Mouse (Mus musculus) layer of hippocampus, adult 9-11 months (tissue): Measurements from ENCODE around the gene Ubb.
"Not testable (repeated sequence)": the region's sequence is repeated elsewhere in the genome, so short reads cannot be mapped to it uniquely, and the experiment has no call there.

Source experiments
- DNase-seq: peaks from one replicate; pipeline ENCODE4 v3.0.0; 2022

The Ubb gene

GRCm38 (mm10) chr11:62550727-62551225 is at the start of gene Ubb:
TSS of gene Ubb (plus strand) at chr11:62551171.
- DNase-seq: peak; percentile 100

GRCm38 (mm10) chr11:62507683-62508082 is 43.3 kb upstream of the Ubb start:
- DNase-seq: no peak

- not testable (repeated sequence) for DNase-seq
Observed at GRCm38 (mm10) chr11:62508365-62508764, 42.6 kb upstream of the Ubb start.

- not testable (repeated sequence) for DNase-seq
Observed at GRCm38 (mm10) chr11:62508816-62509215, 42.2 kb upstream of the Ubb start.

GRCm38 (mm10) chr11:62509571-62509970 is 41.4 kb upstream of the Ubb start:
- no peak for DNase-seq

GRCm38 (mm10) chr11:62510956-62511355 is 40.0 kb upstream of the Ubb start:
- no peak for DNase-seq

- no peak for DNase-seq
Observed at GRCm38 (mm10) chr11:62511444-62512202, 39.3 kb upstream of the Ubb start.

- no peak for DNase-seq
Observed at GRCm38 (mm10) chr11:62512529-62513080, 38.4 kb upstream of the Ubb start.

GRCm38 (mm10) chr11:62513311-62513710 is 37.7 kb upstream of the Ubb start:
- no peak for DNase-seq

GRCm38 (mm10) chr11:62518991-62519390 is 32.0 kb upstream of the Ubb start:
- DNase-seq: peak; percentile 16

GRCm38 (mm10) chr11:62522283-62522682 is 28.7 kb upstream of the Ubb start:
- DNase-seq: no peak

- no peak for DNase-seq
Observed at GRCm38 (mm10) chr11:62537089-62537488, 13.9 kb upstream of the Ubb start.

GRCm38 (mm10) chr11:62537590-62537989 is 13.4 kb upstream of the Ubb start:
- DNase-seq: no peak

- no peak for DNase-seq
Observed at GRCm38 (mm10) chr11:62538321-62539088, 12.5 kb upstream of the Ubb start.

GRCm38 (mm10) chr11:62539089-62539890 is 11.7 kb upstream of the Ubb start, which contains the start of gene Cenpv:
TSS of gene Cenpv (minus strand) at chr11:62539261.
- peak; percentile 65 for DNase-seq

GRCm38 (mm10) chr11:62540167-62540566 is 10.8 kb upstream of the Ubb start:
- DNase-seq: no peak

GRCm38 (mm10) chr11:62540969-62541368 is 10.0 kb upstream of the Ubb start:
- no peak for DNase-seq

- no peak for DNase-seq
Observed at GRCm38 (mm10) chr11:62541581-62541980, 9.4 kb upstream of the Ubb start.

- DNase-seq: no peak
Observed at GRCm38 (mm10) chr11:62543991-62544390, 7.0 kb upstream of the Ubb start.

GRCm38 (mm10) chr11:62549782-62550181 is 1.2 kb upstream of the Ubb start:
- DNase-seq: peak; percentile 69

GRCm38 (mm10) chr11:62550227-62550685 is 715 bp upstream of the Ubb start:
- DNase-seq: peak; percentile 61
